Mouse (Mus musculus) CD4-positive helper T cell, adult 2 months (primary cell): ENCODE results near the gene Jdp2.
"Not testable (repeated sequence)": the region's sequence is repeated elsewhere in the genome, so short reads cannot be mapped to it uniquely, and the experiment has no call there.

Source experiments
- DNase-seq: peaks from one replicate; pipeline ENCODE4 v3.0.0-alpha.2; 2012; ENCODE audit warnings: low read depth, missing footprints, low spot score

Gene Jdp2

DNA sequence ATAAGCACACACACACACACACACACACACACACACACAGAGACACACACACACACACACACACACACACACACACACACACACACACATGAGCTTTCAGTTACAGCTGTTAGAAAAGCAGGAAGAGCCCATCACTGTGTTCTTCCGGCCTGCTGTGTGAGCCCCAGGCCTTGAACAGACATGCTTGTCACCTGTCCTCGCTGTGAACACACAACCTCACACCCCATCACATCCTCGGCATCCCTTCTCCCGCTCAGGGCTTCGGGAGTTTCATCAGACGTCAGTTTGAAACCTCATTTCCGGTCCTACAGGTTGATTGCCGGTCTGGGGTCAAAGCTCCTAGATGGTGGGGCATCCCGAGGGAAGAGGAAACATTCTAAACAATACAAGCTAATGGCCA, 39.1 kb downstream of the Jdp2 start:
- DNase-seq, result peak; percentile 43

DNA sequence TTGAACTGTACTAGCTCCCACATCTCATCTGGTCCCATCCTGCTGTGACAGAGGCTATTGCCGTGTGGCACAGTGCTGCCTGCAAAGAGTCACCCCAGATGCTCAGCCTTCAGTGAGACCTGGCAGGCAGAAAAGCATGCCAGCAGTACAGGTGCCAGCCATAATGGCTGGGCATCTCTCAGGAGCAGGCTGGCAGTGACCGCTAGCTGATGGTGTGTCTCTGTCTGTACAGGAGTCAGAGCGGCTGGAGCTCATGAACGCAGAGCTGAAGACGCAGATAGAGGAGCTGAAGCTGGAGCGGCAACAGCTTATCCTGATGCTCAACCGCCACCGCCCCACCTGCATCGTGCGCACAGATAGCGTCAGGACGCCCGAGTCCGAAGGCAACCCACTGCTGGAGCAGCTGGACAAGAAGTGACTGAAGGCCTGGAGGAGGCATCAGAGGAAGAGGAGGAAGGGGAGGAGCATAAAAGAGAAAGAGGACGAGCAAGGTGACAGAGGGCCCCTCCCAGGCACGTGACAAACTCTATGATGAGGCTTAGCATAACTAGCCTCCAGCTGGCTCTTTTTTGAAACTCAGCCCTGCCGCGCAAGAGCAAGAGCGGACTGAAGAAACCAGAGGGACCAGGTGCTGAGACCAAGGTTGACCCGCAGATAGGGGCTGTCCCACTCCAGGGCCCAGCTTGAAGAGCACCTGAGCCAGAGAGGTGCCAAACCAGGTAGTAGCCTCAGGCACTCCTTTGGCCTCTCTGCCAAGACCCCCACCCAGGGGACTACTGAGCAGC, 39.9 kb downstream of the Jdp2 start:
- DNase-seq, result peak; percentile 53

DNA sequence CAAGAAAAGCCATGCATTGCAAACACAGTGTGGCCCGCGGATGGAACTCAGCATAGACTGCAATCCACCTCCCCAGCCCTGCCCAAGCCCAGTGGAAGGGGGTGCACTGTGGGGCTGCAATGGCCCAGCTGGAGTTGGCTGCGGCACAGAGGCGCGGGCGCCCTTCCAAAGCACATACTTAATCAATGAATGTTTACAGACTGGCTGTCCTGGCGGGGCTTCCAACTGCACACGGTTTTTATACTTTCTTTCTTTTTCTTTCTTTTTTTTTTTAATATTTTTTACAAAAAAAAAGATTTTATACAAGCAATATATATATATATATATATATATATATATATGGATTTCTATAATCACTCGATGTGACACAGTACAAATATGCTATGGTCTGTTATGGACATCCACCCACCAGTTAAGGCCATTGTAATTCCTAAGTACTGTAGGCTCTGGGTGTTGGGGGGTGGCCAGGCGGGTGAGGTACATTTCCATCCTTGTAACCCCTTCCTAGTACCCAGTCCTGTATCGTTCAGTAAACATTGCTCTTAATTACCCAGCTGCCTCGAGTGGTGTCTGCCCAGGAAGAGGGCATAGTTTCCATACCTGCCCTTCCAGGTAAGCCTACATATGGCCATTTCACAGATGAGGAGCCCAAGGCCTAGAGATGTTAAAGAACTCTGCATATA, 40.6 kb downstream of the Jdp2 start:
- DNase-seq, result no peak

DNA sequence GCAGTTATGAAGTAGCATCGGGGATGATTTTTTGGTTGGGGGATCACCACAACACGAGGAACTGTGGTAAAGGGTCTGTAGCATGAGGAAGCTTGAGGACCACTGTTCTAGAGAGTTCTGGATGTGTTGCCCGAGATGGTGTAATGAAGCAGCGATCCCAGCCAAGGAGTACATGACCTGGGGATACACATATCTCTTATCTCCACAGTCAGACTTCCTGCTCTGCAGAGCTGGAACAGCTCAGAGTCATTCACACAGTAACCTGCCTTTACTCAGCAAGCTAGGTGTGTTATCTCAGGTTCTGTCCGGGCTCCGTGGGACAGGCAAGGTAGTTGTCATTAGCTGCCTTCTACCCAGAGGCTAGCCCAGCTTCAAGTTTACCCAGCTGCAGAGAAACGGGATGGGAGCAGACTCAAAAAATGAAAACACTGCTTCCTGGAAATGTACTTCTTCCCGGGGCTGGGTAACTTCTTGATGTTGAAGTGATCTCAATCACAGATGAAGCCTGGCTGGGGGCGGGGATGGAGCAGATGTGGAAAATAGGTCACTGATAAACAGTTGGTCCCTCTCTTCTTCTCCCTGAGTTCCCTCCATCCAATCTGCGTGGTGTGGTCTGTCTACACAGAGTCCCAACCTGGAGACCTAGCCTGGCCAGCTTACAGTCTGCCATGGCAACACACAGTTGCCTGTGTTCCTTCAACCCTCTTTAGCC, 42.2 kb downstream of the Jdp2 start:
- DNase-seq, result no peak

DNA sequence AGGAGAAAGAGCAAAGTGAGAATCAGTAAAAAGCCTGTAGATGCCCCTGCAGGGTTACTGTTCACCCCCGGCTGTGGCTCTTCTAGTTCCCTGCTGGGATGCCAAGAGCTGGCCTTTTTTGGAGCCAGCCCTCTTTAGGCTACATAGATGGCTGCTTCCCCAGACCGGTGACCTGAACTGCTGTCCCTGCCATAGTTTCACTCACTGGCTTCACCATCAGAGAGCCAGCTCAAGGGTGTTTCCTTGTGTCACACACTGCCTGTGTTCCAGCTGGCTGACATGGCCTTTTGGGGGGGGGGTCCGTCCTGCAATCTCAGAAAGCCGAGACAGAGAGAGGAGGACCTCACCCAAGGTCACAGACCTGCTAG, 42.7 kb downstream of the Jdp2 start:
- DNase-seq, result no peak

DNA sequence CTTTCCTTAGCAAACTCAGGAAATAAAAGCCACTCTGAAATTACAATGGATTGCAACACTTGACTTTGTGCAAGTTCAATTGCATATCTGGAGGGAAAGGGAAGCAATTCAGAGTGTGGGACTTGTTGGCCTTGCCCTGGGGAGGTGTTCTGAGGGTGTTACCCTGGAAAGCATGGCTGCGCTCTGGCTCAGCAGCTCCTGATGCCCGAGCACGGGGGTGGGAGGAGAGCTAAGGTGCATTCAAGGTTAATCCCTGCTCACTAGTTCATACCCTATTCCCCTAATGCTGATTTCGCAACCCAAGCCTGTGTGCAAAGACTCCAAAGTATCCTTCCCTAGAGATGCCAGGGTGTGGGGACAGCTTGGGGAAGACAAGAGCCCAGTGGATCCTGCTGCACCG, 44.9 kb downstream of the Jdp2 start:
- DNase-seq, result no peak

DNA sequence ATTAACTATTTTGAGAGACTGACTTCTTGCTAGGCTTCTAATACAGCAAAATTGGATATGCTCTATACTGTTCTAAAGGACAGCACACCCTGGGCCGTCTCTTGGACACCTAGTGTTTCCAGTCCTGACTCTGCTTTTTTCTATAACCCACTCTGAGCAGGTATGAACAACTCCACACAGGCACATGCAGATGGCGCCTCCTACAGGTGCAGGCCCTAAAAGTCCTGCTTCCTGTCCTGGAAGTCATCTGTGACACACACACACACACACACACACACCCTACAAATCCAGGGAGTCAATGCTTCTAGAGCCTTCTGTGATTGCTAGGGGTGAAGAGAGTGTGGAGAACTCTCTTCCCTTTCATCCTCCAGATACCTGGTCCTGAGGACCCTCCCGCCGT, 46.8 kb downstream of the Jdp2 start:
- peak; percentile 51 for DNase-seq

DNA sequence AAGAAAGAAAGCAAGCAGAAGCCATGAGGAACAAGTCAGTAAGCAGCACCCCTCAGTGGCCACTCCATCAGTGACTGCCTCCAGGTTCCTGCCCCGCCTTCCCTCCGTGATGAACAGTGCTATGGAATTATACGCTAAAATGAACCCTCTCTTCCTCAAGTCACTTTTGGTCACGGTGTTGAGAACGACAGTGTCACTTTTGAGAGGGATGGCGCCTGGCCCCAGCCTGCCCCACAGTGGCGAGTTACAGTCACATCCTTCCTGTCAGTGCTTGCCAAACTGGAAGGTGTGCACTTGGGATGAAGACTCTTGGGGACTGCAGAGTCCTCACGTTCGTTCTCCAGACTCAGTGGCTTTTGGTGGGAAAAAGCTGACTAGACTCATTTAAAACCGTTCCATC, 48.5 kb downstream of the Jdp2 start:
- DNase-seq, result peak; percentile 48

DNA sequence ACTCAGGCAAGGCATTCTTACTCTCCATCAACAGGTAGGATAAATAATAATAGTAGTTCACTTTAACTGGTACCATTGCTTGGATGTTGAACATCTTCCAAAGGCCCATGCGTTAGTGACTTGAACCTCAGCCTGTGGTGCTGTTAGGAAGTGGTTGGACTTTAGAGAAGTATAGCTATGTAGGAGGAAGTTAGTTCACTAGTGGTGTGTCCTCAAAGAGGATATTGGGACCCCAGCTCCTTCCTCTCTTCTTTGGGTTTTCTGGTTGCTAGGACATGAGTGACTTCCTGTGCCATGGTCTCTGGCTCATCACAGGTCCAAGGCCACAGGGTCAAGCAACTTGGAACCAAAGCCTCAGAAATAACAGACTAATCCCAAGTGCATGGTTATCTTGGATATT, 49.1 kb downstream of the Jdp2 start:
- no peak for DNase-seq

DNA sequence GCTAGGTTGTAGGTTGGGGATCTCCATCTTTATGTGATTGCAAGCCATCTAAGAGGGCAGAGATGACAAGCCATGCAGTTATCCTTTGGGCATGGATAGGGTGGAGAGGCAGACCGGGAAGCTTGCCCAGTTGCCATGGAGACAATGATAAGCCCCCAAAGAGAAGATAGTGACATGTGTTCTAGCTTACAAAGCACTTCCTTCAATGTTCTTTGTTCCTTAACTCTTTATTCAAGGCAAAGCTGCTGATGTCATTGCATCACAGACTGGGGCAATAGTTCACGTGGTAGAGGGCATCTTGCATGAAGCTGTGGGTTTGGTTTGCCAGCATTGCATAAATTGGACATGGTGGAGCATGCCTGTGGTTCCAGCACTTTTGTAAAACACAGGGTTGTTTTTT, 60.5 kb downstream of the Jdp2 start:
- no peak for DNase-seq

DNA sequence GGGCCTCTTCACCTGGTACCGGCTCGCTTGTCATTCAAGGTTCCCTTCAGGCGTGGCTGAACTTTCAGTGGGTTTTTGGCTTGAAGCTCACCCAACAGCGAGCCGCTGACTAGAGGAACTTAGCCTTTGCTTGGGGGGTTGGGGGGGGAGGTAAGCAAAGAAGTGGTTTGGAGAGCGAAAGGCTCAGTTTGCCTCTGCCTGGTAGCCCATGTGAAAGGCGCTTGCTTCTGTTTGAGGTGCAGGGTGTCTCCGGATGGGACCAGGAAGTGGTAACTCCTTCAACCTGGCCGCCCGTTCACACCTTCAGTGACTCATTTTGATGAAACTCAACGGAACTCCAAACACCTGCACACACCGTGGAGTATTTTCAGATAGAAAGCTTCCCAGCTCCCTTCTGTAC, 62.0 kb downstream of the Jdp2 start:
- peak; percentile 78 for DNase-seq

DNA sequence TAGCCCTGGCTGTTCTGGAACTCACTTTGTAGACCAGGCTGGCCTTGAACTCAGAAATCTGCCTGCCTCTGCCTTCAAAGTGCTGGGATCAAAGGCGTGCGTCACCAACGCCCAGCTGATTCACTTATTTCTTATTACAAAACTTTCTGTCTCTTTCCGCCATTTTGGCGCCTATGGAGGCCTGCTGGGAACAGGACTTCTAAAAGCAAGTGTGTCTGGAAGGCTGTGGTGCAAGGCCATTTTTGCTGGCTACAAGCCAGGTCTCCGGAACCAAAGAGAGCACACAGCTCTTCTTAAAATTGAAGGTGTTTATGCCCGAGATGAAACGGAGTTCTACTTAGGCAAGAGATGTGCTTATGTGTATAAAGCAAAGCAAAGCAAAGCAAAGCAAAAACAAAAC, 63.4 kb downstream of the Jdp2 start:
- DNase-seq, result not testable (repeated sequence)

DNA sequence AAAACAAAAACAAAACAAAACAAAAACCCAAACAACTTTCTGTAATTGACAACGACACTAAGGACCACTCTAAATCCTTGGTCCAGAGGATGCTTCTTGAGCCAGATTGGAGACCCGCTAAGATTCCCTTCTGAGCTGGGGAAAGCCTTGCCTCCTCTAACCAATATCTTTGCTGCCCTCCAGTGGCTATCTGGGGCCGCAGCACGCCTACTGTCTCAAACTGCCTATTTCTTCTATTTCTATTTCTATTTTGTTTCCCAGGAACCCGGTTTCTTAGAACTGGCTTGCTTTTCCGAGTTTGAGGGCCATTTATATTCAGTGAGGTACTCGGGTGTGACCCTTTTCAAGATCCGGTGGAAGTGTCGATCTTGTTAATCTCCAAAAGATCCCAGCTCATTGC, 64.1 kb downstream of the Jdp2 start:
- DNase-seq, result peak; percentile 71

DNA sequence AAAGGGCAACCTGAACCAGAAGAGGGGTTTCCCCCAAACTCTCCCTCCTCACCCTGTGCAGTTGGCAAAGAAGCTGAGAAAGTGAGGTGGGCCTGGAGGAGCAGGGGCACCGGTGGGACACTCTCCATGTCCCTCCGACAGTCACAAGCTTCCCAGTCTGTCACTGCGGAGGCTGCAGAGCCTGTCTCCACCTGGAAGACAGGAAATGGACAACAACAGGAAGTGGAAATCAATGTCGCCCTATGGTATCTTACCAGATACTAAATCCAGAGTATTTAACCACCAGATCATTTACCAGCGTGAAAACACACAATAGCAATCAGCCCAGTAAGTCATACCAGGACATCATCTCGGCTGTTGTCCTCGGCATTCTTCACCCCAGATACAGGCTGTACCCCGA, 67.3 kb downstream of the Jdp2 start:
- DNase-seq, result no peak

DNA sequence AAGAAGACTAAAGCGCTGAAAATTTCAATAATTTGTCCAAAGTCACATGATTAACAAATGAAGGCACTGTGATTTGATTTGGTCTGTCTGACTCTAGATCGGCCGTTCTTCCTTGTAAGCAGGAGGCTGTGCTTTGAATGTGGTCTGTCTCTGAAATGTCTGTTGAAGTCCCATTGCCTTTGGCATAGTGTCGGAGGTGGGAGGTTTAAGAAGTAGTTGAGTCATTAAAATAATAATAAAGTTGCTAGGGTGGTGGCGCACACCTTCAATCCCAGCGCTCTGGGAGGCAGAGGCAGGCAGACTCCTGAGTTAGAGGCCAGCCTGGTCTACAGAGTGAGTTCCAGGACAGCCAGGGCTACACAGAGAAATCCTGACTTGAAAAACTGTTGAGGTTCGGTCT, 68.2 kb downstream of the Jdp2 start:
- no peak for DNase-seq

DNA sequence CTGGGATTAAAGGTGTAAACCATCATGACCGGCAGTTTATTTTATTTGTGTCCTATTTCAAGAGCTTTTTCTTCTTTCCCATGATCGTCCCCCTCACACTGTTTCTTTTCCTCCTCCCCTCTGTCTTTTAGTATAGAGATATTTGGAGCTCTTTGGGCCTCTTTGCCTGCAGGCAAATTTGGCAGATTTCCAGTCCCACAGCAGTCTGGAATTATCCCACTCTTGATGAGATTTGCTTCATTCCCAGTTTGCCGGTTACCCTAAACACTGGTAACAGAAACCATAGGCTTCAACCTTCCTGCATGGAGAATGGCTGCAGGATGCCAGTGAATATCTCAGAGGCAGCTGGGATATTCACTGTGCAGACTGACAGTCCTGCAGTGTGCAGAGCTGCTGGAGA, 69.9 kb downstream of the Jdp2 start:
- DNase-seq, result no peak

DNA sequence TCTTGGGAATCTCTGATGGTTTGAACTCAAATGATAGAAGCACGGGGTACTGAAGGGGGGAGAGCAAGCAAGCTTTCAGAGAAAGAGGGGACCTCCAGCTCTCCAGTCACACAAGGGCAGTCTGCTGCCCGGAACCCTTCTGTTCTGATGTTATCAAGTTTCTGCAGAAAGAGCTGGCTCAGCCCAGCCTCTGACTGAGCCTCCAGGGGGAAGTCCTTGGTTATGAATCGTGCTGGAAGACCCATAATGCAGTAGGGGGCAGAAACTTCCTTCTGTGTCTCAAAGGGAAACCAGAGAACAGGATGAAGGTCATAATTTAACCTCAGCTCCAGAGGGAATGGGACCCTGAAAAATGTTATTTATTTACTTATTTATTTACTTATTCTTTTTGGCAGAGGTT, 71.3 kb downstream of the Jdp2 start:
- DNase-seq, result no peak

DNA sequence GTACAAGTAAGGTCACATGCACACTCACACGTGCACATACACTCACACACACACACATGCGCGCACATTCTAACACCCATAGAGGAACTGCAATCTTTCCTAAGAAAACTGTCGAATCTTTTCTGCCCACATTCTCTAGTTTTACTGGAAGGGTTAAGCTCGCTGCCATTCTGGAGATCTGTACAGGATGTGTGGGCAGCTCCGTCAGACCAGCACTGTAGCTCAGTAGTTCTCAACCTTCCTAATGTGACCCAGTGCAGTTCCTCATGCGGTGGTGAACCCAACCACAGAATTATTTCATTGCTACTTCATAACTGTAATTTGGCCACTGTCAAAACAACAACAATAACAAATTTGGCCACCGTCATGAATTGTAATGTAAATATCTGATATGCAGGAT, 75.1 kb downstream of the Jdp2 start:
- DNase-seq, result no peak

DNA sequence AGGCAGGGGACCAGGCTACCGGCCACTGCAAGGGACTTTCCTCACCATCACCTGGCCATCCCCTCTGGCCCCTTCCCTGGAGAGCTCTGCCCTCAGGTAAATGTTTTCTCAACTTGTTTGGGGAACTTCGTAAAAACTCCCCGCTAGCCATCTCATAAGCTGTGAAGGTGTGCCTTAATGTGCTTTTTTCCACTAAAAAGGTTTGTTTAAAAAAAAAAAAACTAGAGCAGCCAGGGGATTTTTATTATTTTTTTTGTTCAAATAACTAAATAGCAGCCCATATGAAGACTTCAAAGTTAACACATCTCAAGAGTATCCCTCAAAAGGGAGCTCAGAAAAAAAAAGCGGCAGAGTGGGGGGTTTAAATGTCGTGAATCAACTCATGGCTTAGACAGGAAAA, 80.3 kb downstream of the Jdp2 start:
- DNase-seq, result no peak

DNA sequence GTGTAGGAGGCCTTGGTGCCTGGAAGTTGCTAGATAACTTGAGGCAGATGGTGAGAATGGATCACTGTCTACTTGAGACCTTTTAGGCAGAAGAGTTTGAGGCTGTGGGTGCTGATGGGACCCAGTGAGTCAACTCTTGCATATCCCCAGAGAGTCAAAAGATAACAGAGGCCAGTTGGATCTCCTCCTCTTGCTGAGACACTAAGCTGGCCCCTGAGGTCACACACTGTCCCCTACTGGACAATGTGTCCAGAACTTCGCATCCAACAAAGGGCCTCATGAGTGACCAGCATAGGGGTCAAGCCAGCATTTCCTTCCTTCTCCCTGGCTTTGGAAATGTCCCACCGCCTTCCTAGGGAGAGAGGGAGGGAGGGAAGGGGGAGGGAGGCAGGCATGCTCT, 81.0 kb downstream of the Jdp2 start:
- no peak for DNase-seq

DNA sequence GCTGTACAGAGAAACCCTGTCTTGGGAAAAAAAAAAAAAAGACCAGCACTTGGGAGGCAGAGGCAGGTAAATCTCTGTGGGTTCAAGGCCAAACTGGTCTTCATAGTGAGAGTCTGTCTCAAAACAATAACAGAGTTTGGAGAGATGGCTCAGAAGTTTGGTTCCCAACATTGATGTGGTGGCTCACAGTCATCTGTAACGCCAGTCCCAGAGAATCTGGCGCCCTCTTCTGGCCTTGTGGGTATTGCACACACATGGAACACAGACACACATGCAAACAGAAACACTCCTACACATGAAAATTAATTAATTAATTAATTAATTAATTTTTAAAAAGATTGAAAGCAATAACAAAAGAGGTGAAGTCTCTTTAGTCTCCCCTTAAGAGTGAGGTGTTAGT, 83.5 kb downstream of the Jdp2 start:
- no peak for DNase-seq

DNA sequence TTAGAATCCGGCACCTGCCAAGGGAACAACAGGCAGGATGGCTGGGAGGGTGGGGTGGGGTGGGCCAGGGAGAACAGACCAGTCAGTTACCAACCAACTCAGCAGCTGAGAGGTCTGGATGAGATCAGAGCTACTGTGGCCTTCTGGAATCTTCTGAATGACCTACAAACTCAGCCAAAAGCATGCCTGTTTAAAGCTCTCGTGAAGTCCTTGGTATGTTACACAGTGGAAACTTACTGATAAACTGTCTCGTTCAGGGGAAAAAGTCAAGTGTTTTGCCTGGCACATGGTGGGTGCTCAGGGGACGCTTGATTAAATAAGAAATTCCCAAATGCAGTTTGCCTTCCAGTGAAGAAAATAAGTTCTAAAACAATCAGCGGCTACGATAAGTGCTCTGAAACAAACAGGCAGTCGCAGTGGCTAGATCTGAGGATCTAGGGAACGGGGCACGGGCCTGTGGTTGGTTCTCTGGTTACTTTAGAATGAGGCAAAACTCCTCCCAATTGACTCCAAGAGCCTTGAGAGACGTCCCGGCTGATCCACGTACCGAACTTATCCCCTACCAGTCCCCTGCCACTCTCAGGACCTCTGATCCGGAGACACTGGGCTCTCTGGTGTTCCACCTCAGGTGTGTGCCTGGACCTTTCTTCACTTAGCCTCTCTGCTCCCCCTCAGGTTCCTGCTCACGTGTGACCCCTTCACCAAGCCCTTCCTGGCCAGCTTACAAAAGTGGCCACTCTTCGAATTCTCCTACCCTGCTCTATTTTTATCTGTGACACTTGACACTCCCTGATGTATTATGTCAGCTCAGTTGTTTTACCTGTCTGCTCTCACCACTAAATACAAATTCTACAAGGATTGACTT, 85.8 kb downstream of the Jdp2 start:
- no peak for DNase-seq
